Mouse (Mus musculus): ENCODE measurements at regions not wholly inside any gene's neighbourhood (a gene's known extent, or its start where the extent isn't known, plus 50 kb on each side); places are given as distances from the start of the nearest gene placed in this dataset.
A peak's percentile ranks its signal among the peaks of the same experiment; 100 is the strongest.

DNA sequence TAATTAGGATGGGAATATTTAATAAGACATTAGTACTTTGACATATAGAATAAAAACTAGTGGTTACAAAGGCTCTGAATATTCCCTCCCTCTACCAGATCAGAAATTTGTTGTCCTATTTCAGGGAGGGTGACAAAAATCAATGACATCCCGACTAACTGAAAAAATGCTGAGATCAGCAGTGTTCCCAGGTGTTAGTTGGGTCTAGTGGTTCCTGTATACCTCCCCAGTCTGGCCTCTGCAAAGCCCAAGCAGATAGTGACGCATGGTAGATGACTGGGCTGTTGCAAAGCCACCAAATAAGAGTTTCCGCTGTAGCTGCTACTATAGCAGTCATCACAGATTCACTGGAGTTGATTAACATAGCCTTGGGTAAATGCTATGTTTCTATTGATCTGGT, 59.9 kb upstream of the Gm4791 start:
- no peak for DNase-seq

DNA sequence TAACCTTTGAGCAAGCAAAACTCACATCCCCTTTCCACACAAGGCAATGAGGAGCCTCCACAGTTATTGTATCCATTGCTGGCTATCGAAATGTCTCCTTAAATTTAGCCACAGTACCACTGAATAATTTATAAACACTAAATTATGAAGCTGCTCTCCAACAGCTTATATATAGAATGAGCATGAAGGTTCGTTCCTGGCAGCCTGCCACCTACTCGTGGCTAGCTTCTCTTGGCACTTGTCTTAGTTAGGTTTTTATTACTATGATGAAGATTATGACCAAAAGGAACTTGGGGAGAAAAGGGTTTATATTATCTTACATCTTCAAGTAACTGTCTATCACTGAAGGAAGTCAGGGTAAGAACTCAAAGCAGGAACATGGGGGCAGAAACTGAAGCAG, 72.9 kb upstream of the Gm4791 start:
- DNase-seq: no peak

DNA sequence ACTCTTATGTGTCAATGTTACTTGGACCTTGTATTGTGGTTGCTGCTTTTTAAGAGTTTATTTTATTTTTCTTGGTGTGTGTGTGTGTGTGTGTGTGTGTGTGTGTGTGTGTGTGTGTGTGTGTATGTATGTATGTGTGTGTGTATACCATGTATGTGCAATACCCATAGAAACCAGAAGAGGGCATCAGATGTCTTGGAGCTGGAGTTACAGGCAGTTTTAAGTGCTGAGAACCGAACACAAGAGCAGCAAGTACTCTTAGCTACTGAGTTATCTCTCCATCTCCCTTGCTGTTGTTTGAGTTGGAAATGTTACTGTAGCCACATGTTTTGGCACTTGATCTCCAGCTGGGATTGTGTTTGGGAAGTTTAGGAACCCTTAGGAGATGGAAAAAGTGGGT, 78.5 kb upstream of the Gm4791 start:
- no peak for DNase-seq

DNA sequence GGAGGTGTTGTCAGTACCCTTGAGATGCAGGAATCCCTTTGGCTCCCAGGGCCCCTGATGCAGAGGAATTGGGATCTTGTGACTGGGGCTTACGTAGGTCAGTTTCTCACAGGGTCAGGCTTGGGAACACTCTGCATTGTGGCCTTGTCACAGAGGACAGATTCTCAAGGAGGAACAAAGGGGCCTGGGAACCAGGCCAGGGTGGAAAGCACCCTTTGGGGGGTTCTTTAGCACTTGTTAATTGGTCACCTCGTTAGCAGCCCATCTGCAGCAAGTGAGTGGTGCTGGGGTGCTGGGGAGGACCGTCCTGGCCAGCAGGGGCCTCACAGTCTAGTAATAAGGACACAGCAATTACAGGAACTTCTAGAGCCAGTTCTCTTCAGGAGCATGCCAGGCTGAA, 85.3 kb upstream of the Gm4791 start:
- no peak for DNase-seq

DNA sequence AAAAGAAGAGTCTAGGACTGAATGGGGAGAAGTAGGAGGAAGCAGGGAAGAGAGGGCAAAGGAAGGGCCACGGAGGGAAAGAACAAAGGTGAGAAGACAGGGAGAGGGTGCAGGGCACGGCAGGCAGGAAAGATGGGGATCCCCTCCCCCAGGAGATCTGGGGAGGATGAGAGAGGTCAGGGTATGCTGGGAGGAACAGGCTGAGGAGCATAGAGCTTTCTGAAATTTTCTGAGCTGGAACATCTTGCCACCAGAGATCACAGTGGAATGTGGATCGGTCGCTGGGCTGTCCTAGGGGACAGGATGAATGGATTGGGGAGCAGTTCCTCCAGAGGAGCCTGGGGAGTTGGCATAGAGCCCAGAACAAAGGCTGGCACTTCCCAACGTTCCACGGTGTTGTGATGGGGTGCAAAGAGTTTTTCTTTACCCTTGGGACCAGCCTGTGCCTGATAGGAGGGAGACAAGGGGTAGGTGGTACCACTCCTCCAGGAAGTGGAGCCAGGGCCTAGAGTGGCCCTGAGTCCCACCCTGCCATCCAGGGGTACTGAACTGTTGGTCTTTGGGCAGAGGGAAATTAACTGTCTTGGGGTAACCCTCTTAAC, 89.0 kb upstream of the Gm4791 start:
- DNase-seq: no peak

DNA sequence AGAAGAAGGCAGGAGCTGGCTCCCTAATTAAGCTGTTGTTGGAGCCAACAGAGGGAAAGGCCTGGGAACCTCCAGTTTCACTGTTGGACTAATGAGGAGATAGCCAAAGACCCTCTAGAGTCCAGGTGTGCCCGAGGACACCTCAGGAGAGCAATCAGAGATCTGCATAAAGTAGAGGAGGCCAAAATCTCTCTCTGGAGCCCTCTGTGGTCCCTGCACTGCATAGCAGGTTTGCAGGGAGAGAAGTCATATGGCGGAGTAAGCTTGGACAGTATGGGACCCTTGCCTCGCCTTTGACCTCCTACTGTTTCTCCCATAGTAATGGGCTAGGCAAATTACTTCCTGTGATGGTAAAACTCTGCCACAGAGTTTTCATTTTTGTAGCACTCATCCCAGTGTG, 93.5 kb upstream of the Gm4791 start:
- DNase-seq: no peak

DNA sequence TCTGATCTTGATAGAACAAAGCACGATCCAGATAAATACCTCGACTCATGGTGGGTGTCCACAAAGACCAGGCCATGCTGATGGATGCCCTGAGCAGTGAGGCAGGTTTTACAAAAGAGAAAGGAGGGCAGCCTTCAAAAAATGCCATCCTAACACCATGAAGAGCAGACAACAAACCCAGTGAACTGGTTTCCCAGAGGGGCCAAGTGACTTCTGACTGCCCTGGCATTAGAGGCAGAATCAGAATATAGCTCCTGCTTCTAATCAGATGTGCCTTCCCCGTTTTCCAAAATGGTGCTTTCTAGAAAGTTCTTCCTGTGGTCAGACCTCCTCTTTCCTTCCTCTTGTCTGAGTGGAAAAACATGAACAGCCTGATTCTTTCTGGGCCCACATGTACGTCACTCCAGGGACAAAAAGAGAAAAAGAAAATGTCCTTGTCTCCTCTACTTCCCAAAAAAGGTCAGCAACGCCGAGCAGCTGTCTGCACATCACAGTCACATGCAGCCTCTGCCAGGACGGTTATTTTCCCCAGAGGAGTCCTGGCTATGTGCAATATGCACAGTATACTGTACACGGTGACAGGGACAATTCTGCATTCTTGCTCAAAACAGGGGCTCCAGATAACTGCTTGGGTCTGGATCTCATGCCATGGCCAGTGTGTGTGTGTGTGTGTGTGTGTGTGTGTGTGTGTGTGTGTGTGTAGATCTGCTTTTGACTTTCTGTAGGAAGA, 94.9 kb upstream of the Gm4791 start:
- DNase-seq: no peak

DNA sequence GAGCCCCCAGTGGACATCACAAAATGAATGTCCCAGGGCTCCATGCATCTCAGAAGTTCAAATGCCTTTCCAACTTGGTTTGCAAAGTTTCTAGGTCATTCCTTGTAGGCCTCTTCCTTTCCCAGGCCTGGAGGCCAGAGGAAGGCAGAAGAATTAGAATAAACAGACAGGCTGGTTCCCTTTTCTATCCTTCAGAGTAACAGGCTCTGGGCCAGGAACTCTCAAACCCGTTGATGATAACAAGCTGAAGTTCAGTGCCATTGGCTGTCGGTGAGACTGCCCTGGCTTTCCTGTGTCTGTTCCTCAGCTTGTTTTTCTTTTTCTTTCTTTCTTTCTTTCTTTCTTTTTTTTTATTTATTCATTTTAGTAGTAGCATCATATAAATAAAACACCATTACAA, 99.3 kb upstream of the Gm4791 start:
- no peak for DNase-seq

DNA sequence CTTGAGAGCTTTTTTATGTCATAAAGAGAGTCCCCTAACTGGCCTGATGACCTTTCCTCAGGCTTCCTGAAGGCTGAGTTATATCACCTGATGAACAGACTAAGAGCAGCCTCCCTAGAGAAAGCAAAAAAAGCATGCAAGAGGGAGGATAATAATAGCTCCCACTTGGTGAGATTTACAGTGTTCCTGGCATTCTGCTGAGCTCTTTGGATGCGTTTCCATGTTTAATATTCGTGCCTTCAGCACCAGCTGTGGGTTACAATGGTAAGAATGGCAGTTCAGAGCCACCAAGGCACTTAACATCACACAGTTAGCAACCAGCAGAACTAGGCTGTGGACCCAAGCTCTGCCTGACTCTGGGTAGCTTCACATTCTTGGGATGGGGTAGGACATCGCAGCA, 100.4 kb upstream of the Gm4791 start:
- no peak for DNase-seq

DNA sequence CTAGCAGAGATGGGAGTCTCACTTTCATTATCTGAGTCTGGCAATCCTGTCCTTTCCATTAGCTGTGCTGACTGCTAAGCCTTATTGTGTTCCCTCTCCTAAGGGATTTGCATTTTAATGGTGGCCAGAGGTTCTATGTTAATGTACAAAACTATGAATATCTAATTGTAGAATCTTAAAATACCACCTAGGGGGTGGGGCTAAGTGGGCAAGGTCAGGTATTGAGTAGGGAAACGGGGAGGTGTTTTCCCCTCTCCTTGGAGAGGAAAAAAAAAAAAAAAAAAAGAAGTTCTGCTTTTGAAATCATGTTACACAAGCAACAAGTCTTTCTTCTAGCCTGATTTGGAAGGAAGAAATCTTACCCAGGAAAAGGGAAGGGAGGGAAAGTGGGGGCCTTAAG, 106.7 kb upstream of the Gm4791 start:
- peak; percentile 11 for DNase-seq

DNA sequence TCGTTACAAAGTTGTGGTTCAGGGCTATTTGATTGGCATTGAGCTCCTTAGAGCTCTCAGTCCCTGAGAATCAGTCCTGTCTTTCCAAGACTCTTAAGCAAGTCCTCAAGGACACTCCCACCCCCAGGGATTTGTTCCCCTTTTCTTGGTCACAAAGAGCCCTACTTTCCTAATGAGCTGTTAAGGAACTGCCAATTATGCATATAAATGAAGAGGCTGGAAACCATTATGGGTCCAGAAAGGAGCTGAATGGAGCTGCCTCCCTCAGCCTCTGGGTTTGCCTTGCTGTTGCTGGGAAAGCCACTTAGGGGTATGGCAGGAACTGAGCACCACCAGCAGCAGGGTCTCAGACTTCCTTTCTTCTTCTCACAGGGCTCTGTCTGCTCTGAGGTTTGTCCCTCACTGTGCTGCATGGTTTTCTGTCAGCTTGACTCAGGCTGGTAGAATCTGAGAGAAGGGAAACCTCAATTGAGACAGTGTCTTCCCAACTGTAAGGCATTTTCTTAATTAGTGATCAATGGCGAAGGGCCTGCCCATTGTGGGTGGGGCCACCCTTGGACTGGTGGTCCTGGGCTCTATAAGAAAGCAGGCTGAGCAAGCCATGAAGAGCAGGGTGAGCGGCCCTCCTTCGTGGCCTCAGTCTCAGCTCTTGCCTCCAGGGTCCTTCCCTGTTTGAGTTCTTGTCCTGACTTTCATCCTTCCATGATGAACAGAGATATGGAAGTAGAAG, 108.4 kb upstream of the Gm4791 start:
- DNase-seq: peak; percentile 10

DNA sequence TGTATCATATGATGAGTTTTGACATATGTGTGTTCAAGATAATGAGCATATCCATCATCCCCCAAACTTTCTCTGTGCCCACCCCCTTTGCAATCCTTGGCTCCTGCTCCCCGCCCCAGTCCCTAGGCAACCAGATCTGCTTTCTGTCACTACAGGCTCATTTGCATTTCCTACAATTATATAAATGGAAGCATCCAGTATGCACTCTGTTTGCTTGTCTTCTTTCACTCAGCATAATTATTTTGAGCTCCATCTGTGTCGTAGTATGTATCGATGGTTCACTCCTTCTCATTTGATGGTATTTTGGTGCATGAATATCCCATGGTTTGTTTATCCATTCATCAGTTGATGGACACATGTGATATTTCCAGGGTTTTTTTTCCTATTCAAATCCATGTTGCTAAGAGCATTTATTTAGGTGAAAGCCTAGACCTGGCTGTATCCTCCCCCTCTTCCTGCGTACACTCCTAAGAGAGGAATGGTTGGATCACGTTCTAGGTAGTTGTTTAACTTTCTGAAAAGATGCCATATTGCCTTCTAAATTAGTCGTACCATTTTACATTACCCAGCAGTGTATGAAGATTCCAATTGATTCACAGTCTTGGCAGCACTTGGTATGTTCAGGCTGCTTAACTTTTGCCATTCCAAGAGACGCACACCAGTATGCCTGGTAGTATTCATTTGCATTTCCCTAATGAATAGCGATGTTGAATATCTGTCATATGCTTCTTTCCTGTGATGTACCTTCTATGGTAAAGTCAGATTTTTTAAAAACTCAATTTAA, 127.1 kb upstream of the Gm4791 start:
- DNase-seq: no peak

DNA sequence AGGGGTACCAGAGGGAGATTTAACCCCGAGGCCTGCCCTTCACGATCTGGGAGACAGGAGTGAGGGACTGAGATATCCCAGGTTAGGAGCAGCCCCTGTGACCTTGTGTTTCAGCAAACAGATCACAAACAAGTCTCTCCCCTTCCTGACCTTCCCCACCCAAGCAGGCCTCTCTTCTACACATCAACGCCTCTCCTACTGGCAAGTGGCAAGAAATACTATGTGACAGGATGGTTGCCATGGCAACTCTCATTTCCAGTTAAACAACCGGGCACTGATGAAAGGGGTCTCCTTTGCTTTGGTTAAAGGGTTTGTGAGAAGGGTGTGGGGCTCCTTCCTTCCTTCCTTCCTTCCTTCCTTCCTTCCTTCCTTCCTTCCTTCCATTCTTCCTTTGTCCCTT, 134.6 kb upstream of the Gm4791 start:
- no peak for DNase-seq

DNA sequence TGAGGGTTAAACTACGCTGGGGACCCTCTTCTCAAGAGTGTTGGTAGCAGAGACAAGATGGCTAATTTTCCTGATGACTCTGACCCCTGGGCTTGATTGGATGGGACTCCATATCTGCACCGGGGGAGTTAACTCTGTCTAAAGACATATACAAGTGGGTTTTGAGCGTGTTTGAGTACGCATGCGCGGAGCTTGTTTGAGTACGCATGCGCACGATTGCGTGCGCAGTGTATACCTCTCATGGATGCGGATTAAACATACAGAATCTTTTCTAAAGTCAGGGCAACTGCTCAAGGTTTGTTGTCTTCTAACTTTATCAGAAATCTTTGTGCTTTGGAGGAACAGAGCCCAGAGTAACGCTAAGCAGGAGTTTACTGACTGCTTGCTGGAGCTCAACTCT, 146.8 kb upstream of the Gm4791 start:
- DNase-seq: no peak

DNA sequence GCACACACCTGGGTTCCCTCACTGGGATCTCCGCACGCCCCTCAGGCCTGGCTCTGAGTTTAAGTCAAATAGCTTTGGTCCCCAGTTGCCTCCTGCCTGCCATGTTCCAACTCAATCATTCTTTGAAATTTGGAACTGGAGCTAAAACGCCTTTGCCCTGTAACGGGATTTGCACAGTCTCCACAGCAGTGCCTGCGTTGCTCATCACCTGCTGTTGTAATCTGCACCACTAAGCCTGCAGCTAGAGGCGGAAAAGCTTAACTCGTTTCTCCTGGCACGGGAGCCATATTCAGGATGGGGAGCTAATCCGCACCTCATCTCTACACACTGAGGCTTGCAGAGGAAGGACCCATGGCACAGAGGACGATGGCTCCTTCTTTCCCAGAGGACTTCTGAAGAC, 147.2 kb upstream of the Gm4791 start:
- DNase-seq: no peak

DNA sequence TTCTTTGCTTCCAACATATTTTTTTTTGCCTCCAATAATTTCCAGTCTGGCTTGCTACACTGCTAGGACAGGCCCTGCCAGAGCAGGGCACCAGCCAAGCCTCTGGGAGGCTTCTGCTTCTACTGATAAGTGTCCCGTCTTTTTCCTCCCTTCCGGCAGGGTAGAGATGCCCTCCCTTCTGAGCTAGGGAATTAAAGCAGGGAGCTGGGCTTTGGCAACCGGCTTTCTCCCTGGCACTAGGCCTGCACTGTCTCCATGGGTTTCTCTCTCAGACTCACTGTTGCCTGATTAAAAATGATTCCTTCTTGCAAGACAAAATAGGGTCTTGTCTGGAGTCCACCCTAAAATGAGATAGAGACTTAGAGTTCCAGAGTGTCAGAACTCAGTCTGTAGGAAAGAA, 153.3 kb upstream of the Gm4791 start:
- no peak for DNase-seq

DNA sequence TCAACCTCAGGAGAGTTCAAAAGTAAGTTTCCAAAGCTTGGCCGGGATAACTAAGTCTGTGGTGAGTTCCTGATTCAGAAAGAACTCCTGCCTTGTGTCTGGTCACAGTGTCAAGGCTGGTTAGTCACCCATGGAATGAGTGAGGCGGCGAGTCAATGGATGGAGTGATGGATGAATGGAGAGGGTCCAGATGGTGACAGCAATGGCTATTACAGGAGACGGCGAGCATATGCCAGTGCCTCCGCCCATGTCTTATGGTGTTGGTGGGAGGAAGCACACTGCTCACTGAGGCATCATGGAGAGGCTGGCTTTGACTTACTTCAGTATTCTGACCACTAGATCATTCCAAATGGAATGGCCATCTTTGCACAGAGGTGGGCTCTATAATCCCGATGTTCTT, 154.8 kb upstream of the Gm4791 start:
- no peak for DNase-seq

DNA sequence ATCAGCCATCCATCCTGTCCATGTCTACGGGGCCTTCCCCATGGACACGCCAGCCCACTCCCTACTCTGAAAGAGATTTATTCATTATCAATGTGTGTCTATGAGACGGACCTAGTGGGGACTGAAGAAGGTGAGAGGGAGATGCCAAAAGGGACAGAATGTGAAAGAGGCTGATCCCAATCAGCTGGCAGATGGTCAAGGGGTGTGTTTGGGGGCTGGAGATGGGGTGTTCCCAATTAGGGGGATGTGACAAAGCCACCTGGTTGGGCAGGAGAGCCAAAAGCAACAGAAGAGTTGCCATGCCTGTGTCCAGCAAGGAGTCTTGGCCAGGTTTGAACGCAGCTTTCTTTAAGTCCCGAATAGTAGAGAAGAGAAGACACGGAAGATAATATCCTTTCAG, 157.0 kb upstream of the Gm4791 start:
- DNase-seq: no peak

DNA sequence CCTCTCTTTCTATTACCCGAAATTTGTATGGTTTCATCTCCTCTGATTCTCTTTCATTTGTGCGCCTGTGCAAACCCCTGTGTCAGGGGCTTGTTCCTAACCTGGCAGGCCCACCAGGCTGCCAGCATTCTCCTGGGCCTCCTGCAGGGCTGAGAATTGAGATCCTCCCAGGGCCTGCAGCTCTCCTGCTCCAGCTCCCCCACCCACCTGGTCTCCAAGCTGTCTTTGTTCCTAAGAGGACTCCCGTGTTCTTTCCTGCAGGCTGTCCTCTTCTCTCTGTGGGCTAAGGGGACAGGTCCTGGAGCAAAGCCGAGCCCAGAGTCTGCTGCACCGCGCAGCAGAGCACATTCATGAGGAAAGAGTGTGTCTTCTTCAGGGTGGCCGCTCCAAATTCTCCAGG, 163.3 kb upstream of the Gm4791 start:
- no peak for DNase-seq

DNA sequence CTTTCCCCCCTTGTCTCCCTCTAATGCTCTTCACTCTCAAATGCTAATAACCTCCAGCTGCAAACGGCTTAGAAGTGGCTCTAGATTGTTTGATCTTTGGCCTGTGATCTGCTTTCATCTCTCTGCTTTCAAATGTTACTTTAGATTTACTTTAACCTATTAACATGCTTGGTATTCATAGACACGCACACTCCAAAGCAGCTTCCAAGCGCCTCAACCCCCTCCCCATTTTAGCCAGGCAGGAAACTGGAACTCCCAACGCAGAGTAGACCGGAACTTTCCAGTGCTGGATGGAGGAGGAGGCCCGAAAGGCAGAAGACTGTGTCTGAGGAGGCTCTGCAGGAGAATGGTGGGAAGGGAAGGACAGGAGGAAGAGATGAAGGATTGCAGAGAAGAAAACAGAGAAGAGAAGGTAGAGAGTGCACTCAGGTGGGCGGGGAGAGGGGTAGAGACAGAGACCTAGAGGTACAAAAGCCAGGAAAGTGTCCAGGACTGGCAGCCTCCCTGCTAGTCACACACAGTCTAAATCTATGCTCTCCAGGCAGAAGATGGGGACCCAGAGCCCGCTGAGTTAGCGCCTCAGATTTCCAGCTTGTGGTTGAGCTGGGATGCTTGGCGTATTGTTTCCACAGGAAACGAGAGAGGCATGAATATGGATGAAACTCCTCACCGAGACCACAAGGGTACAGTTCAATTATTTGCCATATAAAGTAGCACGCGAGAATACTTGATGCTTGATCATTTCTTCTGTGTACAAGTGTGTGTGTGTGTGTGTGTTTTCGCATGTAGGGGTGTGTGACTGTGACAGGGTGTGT, 167.6 kb upstream of the Gm4791 start:
- DNase-seq: no peak

DNA sequence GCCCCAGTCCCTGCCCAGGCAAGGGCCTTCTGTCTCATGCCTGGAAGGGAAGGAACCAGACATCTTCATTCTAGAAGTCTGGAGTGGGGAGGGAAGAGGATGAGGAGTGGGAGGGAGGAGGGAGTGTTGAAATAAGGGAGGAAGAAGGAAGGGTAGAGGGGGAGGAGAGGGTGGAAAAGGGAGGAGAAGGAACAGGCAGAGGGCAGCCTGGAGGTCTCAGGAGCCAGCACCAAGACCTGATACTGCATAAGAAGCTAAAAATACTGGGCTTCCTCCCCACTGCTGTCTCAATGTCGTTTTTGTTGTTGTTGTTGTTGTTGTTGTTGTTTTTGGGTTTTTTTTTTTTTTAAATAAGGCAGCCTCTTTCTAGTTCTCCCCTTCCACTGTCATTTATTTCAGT, 168.2 kb upstream of the Gm4791 start:
- no peak for DNase-seq

DNA sequence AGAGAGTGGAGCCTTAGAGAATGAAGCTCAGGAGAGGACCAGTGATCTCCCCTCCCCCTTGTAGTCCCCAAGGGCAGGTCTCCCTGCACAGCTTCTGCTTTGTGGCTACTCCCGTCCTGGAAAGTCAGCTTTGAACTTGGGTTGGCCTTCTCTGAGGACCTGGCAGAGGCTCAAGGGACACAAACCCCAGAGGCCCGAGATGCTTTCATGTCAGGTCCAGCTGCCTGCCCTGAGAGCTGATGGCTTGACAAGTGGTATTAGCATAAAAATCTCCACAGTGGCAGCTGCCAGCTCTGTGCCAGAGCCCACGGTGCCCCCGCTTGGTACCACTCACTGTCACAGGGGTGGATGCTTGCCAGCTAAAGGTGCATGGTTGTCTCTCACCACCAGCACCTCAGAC, 173.8 kb upstream of the Gm4791 start:
- no peak for DNase-seq

DNA sequence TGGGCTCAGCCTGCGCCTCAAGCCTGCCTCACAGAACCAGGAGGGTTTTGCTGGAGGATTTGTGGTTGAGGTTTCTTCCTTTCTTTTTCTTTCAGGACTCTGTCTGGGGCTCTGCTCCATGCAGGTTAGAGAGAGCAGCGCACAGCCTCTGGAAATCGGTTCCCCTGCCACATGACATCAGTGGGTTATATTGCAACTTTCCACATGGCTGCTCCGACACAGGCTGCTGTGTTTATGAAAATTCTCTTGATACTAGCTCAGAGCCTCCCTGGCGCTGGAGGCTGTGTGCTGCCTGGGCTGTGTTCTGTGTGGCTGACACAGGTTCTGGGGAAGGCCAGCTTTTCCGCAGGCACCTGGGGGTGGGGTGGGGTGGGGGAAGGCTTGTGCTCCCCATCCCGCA, 178.7 kb upstream of the Gm4791 start:
- DNase-seq: no peak
